Mouse (Mus musculus): ENCODE results near the gene Rnf5.

- peak; percentile 57; the same call in 1 of the 2 replicates for TF ChIP-seq CTCF (IDR thresholded peaks at IDR 0.05; ENCODE audit: borderline replicate concordance, insufficient read depth, low read length)
- no peak for TF ChIP-seq POLR2A (IDR thresholded peaks at IDR 0.05; ENCODE audit: low read depth, low read length)
These were observed 15.5 kb upstream of the Rnf5 start for GRCm38 (mm10) chr17:34618999-34619398.

All from embryonic fibroblast, embryonic 13.5 days (primary cell).